Mouse (Mus musculus): ENCODE data around the gene Lrit3.
"Not testable (repeated sequence)": the region's sequence is repeated elsewhere in the genome, so short reads cannot be mapped to it uniquely, and the experiment has no call there.

The Lrit3 gene

GRCm38 (mm10) chr3:129771210-129771609, 32.6 kb downstream of the Lrit3 start:
- no peak for DNase-seq (ENCODE audit: low spot score in 2 of 2)

DNA sequence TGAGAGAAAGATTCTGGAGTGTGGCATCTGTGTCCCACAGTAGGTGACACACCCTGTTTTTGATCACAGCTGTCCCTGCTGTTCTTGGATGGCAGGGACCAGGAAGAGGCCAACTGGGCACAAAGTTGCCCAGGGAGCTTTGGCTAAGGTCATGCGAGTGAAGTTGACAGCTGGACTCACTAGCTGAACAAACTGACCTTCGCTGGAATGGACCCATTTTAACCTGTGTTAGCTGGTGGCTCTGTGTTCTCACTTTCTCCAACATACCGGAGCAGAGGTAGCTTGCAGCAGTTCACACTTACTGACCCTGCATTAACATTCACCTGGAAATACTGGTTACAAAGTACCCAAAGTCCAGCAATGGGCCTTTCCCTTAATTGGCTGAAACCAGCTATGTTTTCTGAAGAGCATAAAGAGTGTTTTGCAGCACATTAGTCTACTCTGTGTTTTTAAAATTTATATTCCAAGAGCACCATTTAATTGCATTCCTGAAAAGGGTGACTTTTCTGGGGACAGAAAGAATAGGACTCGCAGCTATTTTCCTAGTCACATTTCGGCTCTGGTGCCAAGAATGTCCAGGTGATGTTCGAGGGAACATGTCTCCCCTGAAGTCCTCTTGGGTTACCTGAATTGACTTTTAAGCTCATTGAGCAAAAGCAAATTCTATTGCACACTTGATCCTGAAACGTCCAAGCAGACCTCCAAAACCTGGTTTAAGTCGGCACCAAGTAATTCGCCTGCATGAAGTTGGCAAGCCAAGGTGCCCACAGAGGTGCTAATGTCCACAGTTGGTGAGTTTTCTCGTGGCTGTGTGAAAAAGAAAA, 36.6 kb downstream of the Lrit3 start:
- no peak for DNase-seq (ENCODE audit: low spot score in 2 of 2)

GRCm38 (mm10) chr3:129766106-129766505, 37.7 kb downstream of the Lrit3 start:
- no peak for DNase-seq (ENCODE audit: low spot score in 2 of 2)

DNA sequence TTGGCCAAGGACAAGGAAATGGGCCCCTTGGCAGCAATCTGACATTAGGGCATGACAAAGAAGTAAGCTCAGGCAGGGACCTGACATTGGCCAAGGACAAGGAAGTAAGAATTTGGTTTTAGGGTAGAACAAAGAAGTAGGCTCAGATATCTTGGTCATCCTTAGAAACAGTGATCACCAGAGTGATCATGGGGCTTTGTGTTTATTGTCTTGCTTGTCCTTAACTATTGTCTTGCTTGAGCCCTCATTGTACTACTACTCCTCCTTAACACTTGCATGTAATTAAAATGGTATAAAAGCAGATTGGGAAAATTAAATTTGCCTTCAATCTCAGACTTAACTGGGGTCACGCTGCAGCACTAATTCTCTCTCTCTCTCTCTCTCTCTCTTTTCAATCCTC, 46.2 kb downstream of the Lrit3 start:
- DNase-seq (ENCODE audit: low spot score in 2 of 2): not testable (repeated sequence)

GRCm38 (mm10) chr3:129754650-129755604, 48.9 kb downstream of the Lrit3 start, which contains the start of gene Egf:
Gene Egf, minus strand, starts transcription at chr3:129755316.
- DNase-seq (ENCODE audit: low spot score in 2 of 2): no peak

GRCm38 (mm10) chr3:129744803-129745202, 59.0 kb downstream of the Lrit3 start:
- DNase-seq (ENCODE audit: low spot score in 2 of 2): no peak

GRCm38 (mm10) chr3:129742781-129743180, 61.0 kb downstream of the Lrit3 start:
- DNase-seq (ENCODE audit: low spot score in 2 of 2): no peak

- no peak for DNase-seq (ENCODE audit: low spot score in 2 of 2)
Observed at GRCm38 (mm10) chr3:129738291-129739183, 65.3 kb downstream of the Lrit3 start.
